Mouse (Mus musculus): ENCODE data around the gene Klrc2. TPM values are rescaled to one million over a fixed set of nuclear protein-coding genes. Genes with fewer than 3 reads are reported as not detected.
"Not testable (repeated sequence)": the region's sequence is repeated elsewhere in the genome, so short reads cannot be mapped to it uniquely, and the experiment has no call there.

Klrc2 gene
- not detected in 2 replicates for polyA plus RNA-seq (2015; fragmentation: Nextera tagmentation; extraction: Ambion mirVana)

DNA sequence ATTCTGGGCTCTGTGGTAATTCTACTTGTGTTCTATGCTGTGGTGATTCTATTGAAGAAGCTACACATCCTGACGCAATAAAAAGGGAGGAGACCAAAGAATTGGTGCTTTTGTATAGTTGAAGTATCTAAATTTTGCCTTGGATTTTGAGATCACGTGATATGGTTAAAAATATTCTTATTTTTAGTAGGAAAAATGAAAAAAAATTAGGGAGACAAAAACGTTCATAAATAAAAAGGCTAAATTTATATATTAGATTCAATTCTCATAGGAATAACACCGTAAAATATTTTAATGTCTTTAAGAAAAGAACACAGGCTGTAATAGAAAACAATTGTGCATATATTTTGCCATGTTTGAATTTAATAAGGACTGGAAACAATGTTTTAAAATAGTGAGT lies at the start of gene Klrc2:
Klrc2 (minus strand) TSS at position 101 of the 400 bp plus-strand sequence.
- H3K27me3 ChIP-seq; H3K4me1 ChIP-seq (replicated peaks); H3K9me3 ChIP-seq (replicated peaks); H3K9ac ChIP-seq; H3K4me2 ChIP-seq; H3K4me3 ChIP-seq (replicated peaks); H3K36me3 ChIP-seq (replicated peaks); ATAC-seq (ENCODE audit: insufficient read depth); H3K27ac ChIP-seq (replicated peaks): not testable (repeated sequence)
- 54% methylated on average over 4 of the region's 4 CpGs for WGBS (ENCODE audit: insufficient replicate concordance)

DNA sequence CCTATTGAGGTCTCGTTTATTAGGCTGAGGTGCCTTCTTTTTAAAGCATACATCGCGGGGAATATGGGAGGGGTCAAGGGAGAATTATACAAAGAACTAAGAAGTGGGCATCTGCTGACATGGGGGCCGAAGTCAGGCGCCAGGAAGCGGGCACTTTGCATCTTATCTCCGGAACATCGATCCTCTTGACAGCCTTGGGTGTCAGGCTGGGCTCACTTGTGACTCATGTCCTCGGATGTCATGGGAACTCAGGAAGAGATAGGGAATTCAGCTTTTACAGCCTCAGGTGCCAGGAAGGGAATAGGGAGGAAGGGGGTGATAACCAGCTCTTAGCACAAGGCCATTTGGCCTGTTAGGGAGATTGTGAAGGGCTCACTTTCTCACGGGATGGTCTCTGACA lies 30.9 kb upstream of the Klrc2 start:
- not testable (repeated sequence) for H3K36me3 ChIP-seq (replicated peaks); H3K4me2 ChIP-seq; H3K27ac ChIP-seq (replicated peaks); H3K9me3 ChIP-seq (replicated peaks); H3K4me3 ChIP-seq (replicated peaks); ATAC-seq (ENCODE audit: insufficient read depth); H3K4me1 ChIP-seq (replicated peaks); H3K27me3 ChIP-seq; H3K9ac ChIP-seq
- whole genome bisulfite sequencing (ENCODE audit: insufficient replicate concordance): 41% methylated on average over 10 of the region's 10 CpGs

GRCm38 (mm10) chr6:129680379-129680778 lies 19.9 kb upstream of the Klrc2 start:
- H3K9me3 ChIP-seq (replicated peaks): no peaks in the 10 kb centered on the region
- H3K36me3 ChIP-seq (replicated peaks): no peaks in the 10 kb centered on the region
- no peak for ATAC-seq (ENCODE audit: insufficient read depth)

DNA sequence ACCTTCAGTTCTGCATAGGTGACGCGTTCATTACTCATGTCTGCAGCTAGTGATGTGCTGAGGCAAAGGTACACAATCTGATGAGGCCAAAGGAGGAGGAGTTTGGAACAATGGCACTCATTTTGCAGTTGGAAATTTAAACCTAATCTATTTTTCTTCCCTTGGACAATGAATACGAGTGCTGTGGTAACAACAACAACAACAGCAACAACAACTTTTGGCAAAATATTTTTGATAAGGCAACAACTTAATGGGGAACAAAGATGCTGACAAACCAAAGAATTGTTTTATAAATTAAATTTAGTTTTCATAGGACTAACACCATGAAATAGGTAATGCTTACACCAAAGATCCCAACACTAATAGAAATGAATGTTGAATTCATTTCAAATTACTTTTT lies 18.4 kb upstream of the Klrc2 start, which contains the start of gene Klrc1:
Klrc1 (minus strand) TSS at position 101 of the 400 bp plus-strand sequence.
- H3K27ac ChIP-seq (replicated peaks): no peak within 1 kb of the TSS
- WGBS (ENCODE audit: insufficient replicate concordance): 57% methylated on average over 3 of the region's 3 CpGs
- no peaks in the 10 kb centered on the region for H3K36me3 ChIP-seq (replicated peaks)
- ATAC-seq (ENCODE audit: insufficient read depth): no peak
- no peaks in the 10 kb centered on the region for H3K4me1 ChIP-seq (replicated peaks)
- no peaks in the 10 kb centered on the region for H3K9me3 ChIP-seq (replicated peaks)
- H3K4me3 ChIP-seq (replicated peaks): no peak within 1 kb of the TSS
- no peak within 1 kb of the TSS for H3K9ac ChIP-seq
- H3K4me2 ChIP-seq: no peak within 1 kb of the TSS
- no peaks in the 10 kb centered on the region for H3K27me3 ChIP-seq

More at GRCm38 (mm10) chr6:129680379-129680778, 19.9 kb upstream of the Klrc2 start:
- Histone ChIP-seq H3K27me3 (no peaks in the 10 kb centered on the region), H3K9ac (no peak overlapping the region), H3K4me2 (no peak overlapping the region), H3K4me3 (replicated peaks) (no peak overlapping the region), H3K4me1 (replicated peaks) (no peaks in the 10 kb centered on the region), H3K27ac (replicated peaks) (no peak overlapping the region)
- 32% methylated on average over 1 of the region's 1 CpGs for WGBS (ENCODE audit: insufficient replicate concordance)

GRCm38 (mm10) chr6:129661301-129661700 lies 812 bp upstream of the Klrc2 start:
- not testable (repeated sequence) for H3K27me3 ChIP-seq; H3K4me2 ChIP-seq; ATAC-seq (ENCODE audit: insufficient read depth); H3K4me3 ChIP-seq (replicated peaks); H3K4me1 ChIP-seq (replicated peaks); H3K9ac ChIP-seq; H3K36me3 ChIP-seq (replicated peaks); H3K27ac ChIP-seq (replicated peaks); H3K9me3 ChIP-seq (replicated peaks)
- 0% methylated on average over 1 of the region's 3 CpGs for WGBS (ENCODE audit: insufficient replicate concordance)

DNA sequence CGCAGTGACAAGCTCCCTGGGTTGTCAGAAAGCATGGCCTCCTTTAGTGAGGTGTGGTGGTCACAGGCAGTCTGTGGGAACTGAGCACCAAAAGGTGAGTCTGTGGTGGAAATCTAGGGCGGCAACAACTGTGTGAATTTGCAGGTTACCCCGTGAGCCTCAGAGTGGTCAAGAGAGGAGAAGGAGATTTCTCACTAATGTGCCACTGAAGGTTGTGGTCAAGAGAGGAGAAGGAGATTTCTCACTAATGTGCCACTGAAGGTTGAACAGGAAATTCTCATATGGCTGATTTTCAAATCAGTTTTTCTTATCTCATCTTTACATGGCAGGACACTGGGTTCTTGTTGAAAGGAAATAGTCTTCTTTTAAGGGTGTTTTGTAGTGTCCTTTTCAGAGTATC lies 16.4 kb downstream of the Klrc2 start:
- not testable (repeated sequence) for H3K4me3 ChIP-seq (replicated peaks); H3K27me3 ChIP-seq; ATAC-seq (ENCODE audit: insufficient read depth); H3K9ac ChIP-seq; H3K4me1 ChIP-seq (replicated peaks); H3K4me2 ChIP-seq; H3K27ac ChIP-seq (replicated peaks); H3K9me3 ChIP-seq (replicated peaks); H3K36me3 ChIP-seq (replicated peaks)
- WGBS (ENCODE audit: insufficient replicate concordance): no CpG with 5 or more reads among the region's 3 CpGs

DNA sequence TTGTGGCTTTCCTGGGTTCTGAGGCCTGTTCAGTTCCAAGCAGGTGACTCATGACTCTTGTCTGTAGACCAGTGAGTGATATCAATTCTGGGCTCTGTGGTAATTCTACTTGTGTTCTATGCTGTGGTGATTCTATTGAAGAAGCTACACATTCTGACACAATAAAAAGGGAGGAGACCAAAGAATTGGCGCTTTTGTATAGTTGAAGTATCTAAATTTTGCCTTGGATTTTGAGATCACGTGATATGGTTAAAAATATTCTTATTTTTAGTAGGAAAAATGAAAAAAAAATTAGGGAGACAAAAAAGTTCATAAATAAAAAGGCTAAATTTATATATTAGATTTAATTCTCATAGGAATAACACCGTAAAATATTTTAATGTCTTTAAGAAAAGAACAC lies 17.3 kb downstream of the Klrc2 start, which contains the start of gene Klrc3:
Klrc3 (minus strand) TSS at position 101 of the 400 bp plus-strand sequence.
- H3K9ac ChIP-seq; ATAC-seq (ENCODE audit: insufficient read depth); H3K27me3 ChIP-seq; H3K36me3 ChIP-seq (replicated peaks); H3K9me3 ChIP-seq (replicated peaks); H3K4me1 ChIP-seq (replicated peaks); H3K27ac ChIP-seq (replicated peaks); H3K4me3 ChIP-seq (replicated peaks); H3K4me2 ChIP-seq: not testable (repeated sequence)
- 64% methylated on average over 3 of the region's 3 CpGs for WGBS (ENCODE audit: insufficient replicate concordance)

DNA sequence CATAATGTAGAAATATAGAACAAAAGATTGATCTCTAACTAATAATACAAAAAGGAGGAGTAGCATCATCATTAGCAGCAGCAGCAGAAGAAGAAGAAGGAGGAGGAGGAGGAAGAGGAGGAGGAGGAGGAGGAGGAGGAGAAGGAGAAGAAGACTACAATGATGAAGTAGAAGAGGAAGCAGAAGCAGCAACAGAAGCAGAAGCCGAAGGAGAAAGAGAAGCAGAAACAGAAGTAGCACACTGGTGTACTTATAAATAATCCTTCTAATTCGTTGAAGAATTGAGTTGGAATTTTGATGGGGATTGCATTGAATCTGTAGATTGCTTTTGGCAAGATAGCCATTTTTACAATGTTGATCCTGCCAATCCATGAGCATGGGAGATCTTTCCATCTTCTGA lies 29.4 kb downstream of the Klrc2 start:
- H3K9me3 ChIP-seq (replicated peaks); H3K9ac ChIP-seq; H3K27me3 ChIP-seq; H3K36me3 ChIP-seq (replicated peaks); H3K4me1 ChIP-seq (replicated peaks); H3K4me3 ChIP-seq (replicated peaks); H3K4me2 ChIP-seq; H3K27ac ChIP-seq (replicated peaks); ATAC-seq (ENCODE audit: insufficient read depth): not testable (repeated sequence)
- 36% methylated on average over 2 of the region's 2 CpGs for WGBS (ENCODE audit: insufficient replicate concordance)

DNA sequence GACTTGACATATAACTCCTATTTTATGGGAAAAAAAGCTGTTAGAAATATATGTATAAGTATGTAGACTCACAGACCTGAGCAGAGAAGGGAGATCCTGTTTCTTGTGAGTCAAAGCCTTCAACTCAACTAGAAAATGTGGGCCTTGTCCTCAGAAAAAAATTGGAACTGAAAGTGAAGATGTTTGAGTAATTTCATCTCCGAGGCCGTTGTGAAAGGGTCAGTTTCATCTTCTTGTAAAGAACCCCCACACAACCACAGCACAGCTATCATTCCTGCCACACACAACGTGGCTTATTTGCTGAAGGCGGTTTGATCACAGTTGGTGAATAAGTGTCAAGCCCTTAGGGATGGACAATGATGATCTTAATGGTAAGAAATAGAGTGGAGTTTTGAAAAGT lies 36.8 kb downstream of the Klrc2 start, which contains the start of gene Klrk1:
Klrk1 (minus strand) TSS at position 130 of the 400 bp plus-strand sequence.
- no peaks in the 10 kb centered on the region for H3K9me3 ChIP-seq (replicated peaks)
- no peak within 1 kb of the TSS for H3K4me3 ChIP-seq (replicated peaks)
- no peaks in the 10 kb centered on the region for H3K27me3 ChIP-seq
- no peak within 1 kb of the TSS for H3K4me2 ChIP-seq
- no peak within 1 kb of the TSS for H3K27ac ChIP-seq (replicated peaks)
- ATAC-seq (ENCODE audit: insufficient read depth): no peak
- H3K36me3 ChIP-seq (replicated peaks): no peaks in the 10 kb centered on the region
- H3K9ac ChIP-seq: no peak within 1 kb of the TSS
- no peaks in the 10 kb centered on the region for H3K4me1 ChIP-seq (replicated peaks)
- 46% methylated on average over 4 of the region's 4 CpGs for WGBS (ENCODE audit: insufficient replicate concordance)

- Histone ChIP-seq H3K27me3 (no peaks in the 10 kb centered on the region), H3K4me2 (no peak overlapping the region), H3K4me3 (replicated peaks) (no peak overlapping the region), H3K27ac (replicated peaks) (no peak overlapping the region), H3K36me3 (replicated peaks) (no peaks in the 10 kb centered on the region), H3K4me1 (replicated peaks) (no peaks in the 10 kb centered on the region), H3K9ac (no peak overlapping the region), H3K9me3 (replicated peaks) (no peaks in the 10 kb centered on the region)
- no peak; the same call in 1 of the 2 replicates for ATAC-seq (ENCODE audit: insufficient read depth)
Observed at GRCm38 (mm10) chr6:129608372-129608771, 52.1 kb downstream of the Klrc2 start.
